Mouse (Mus musculus) monocyte, adult 2 months (primary cell): ENCODE data around the gene 1700016D06Rik.

Experiments used
- DNase-seq, 2 experiments: peaks; one replicate each; pipeline ENCODE4 v3.0.0; 2022; ENCODE audit warnings: low spot score in 2 of 2, low read depth in 1 of 2

The 1700016D06Rik gene

DNA sequence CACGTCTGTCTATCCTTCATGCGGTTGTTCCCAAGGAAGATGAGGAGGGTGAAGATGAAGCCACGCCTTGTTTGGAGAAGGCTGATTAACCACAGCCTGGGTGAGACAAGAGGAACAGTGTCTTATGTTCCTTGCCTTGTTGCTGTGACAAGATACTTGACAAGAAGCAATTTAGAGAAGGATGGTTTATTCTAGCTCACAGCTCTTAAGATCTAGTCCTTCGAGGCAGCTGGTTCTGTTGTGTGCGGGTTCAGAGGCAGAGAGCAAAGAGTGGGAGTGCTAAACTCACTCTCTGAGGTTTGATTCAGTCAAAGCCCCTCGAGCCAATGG, at the start of gene 1700016D06Rik:
TSS of gene 1700016D06Rik (minus strand) at position 31 of the 330 bp plus-strand sequence.
- DNase-seq = no peak

DNA sequence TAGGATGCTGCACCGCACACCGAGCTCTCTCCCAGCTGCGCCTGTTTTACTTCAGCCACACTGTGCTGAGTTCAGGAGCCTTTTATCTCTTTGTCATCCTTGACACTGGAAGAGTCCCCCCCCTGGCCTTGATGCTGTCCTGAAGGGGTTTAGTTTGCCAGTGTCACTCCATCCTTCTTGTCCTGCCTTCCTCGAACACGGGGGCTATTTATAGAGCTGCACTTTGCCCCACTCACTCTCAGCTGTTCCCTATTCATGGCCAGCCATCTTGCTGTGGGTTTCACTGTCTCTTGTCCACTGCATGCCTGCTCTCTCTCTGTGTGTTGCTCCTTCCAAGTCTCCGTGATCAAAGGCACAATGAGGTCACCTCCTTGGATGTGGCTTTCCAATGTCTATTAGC, 48.6 kb upstream of the 1700016D06Rik start:
- no peak for DNase-seq

DNA sequence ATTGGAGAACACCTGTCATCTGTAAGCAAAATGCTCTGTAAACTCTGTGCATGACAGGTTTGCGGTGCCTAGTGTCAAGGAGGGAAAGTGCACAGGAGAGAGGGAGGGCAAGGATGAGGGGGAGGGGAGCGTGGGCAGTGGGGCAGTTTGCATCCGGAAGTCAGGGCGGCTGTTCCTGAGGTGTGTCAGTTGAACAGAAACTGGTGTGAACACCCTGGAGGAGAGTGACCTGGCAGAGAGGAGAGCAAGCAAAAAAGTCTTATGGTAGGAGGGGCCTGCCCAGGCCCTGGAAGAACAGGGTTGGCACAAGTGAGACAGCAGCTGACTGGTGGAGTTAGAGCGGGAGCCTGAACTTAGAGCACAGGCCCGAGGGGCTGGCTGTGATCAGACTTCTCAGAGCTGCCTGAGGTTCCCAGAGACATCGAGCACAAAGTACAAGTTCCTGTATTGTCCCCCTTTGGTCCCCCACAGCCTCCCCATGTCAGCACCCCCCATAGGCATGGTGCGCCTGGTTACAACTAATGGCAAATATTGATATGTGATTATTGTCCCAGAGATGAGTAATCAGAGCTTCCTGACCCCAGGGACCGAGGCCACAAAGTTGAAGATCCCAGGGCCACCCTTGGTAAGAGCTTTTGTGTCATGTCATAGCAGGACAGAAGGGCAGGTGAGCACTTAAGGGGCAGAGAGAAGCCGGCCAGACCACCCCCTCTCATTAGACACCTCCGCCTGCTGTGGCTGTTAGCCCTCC, 46.2 kb upstream of the 1700016D06Rik start:
- no peak for DNase-seq

DNA sequence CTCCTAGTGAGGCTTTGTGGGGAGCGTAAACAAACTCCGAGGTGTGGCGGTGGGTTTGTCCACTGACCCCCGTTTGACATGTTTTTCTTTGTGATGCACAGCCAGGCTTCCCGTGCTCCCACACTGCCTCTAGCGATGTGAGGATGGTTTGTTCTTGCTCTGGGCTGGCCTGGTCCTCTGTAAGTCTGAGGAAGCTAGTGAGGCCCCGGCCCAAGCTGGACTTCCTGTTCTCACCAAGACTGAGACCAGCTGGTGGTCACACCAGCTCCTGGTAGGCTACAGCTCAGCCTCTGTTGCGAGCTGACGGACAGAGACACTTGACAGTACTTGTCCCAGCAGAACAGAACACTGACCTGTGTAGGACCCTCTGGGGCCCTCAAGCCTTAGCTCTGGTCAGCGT, 42.7 kb upstream of the 1700016D06Rik start:
- no peak for DNase-seq

DNA sequence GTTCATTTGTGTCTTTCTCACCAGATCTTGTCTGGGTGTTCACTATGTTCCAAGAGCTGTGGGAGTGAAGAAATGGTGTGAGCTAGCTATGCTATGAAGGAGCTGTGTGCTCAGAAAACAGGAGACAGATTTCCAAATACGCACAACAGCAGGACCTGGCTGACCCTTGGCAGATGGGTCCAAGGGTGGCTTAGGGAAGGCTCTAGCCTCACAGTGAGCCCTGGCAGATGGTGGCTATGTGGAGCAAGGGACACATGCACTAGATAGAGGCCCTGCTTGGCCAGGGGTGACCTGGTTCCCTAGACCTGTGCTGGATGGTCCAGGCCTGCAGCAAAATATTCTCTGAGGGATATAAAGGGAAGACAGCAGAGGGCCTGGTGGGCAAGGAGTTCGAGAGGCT, 40.0 kb upstream of the 1700016D06Rik start:
- DNase-seq = no peak

DNA sequence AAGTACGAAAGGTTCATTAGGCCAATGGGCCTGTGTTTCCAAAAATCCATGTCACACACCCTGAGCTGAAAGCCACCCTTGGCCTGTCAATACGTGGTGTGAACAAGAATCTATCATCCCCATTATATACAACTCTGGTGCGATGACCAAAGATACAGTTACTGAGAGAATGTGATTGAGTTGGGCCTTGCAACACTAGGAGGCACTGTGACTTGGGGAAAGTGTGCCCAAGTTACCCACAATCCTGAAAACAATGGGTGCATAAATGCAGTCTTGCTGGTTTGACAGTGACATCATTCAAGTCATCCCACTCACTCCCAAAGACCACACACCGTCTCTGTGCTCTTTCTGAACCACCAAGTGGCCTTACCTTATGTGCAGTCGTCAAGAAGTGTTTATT, 38.2 kb upstream of the 1700016D06Rik start:
- no peak for DNase-seq

DNA sequence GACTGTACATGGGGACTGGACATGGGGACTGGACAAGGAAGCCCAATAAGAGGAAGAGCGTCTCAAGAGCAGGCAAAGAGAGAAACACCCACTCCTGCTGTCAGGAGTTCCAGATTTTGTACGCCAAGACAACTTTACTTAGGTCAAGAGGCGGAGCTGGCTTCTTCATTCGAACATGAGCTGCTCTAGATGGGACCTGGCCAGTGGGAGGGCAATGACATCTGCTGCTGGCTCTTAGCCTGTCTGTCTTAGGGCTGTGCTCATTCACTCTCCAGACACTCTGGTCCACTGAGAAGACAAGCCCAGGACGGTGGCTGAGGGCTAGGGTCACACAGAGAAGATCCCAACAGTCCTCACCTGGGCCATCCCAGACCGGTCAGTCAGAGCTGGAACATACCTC, 36.2 kb upstream of the 1700016D06Rik start:
- no peak for DNase-seq

DNA sequence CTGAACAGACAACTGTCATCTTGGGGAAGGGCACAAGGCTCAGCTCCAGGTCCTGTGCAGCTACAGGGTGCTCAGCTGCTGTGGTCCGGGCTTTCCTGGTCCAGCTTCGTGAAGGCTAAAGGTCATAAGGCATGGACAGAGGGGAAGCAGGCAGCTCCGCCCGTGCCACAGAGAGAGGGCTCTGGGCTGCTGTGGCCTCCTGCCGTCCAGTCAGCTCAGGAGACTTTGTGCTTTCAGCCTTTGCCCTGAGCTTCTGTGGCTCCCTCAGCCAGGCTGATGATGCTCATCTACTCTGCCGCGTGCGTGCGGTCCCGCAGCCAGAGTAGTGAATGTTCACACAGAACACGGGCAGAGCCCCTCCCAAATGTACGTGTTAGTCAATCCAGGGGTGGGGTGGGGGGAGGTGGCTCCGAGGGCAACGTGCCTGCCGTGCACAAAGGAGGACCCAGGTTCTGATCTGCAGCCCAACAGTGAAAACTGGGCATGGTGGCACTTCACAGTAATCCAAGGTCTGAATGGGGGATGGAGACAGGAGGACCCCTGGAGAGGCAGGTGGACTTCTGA, 34.9 kb upstream of the 1700016D06Rik start:
- no peak for DNase-seq

DNA sequence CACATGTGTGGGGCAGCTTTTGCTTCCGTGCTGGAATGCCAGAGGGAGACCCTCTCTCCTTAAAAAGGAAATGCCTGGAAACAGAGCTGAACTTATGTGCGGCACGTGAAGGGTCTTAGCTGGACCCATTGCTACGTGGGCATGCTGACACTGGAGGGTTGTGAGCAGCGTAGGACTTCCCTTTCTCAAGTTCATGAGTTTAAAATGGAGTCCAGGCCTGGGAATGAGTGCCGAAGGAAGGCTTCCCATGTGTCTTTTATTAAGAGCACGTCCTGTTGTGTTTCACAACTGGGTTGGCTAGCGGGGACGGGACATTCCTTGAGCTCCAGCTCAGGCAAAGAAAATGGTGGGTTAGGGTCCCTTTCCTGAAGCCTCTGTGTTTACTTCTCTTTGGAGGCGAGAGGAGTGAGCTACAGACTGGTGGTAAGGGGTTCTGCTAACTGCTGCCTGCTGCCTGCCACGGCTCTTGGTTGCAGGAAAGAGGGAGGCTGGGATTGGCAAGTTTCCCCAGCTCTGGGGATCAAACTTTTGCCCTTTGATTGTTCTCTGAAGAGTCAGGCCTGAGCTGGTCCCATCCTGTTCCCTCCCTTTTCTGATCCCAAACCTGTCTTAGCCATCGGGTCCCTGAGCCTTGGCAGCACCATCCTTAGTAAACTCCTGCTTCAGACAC, 29.5 kb upstream of the 1700016D06Rik start:
- DNase-seq = no peak

DNA sequence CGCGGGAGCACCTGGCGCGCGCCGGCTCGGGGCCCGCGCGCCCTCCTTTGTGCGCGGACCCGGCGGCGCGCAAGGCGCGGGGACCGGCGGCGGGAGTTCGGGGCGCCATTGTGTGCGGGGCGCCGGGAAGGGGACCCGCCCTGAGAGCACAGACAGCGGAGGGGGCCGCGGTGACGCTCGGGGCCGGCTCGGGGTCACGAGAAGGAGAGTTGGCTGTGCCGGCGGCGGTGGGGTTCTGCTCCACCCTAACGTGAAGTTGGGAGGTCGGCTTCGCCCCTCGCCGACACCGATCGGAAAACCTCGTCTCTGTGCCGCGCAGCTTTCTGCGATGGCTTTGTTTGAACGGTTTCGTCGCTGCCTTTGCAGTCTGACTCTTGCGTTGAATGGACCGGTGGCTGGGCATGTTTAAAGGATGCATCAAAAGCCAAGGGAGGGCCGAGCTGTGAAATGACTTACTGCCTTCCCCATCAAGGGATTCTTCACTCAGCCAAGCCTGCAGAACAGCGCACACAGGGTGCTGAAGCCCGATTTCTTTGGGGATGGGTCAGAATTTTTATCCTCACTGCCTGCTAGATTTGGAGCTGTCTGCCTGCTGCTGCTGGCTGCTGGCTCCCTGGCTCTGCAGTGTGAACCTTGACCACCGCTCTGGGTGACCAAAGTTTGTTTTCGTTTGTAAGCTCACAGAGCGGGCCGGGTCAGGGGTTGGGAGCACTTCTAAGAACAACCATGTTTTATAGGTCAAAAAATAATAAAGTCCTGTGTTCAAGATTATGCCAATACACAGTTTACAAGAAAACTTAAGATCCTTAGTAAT, 27.8 kb upstream of the 1700016D06Rik start:
- DNase-seq = no peak

DNA sequence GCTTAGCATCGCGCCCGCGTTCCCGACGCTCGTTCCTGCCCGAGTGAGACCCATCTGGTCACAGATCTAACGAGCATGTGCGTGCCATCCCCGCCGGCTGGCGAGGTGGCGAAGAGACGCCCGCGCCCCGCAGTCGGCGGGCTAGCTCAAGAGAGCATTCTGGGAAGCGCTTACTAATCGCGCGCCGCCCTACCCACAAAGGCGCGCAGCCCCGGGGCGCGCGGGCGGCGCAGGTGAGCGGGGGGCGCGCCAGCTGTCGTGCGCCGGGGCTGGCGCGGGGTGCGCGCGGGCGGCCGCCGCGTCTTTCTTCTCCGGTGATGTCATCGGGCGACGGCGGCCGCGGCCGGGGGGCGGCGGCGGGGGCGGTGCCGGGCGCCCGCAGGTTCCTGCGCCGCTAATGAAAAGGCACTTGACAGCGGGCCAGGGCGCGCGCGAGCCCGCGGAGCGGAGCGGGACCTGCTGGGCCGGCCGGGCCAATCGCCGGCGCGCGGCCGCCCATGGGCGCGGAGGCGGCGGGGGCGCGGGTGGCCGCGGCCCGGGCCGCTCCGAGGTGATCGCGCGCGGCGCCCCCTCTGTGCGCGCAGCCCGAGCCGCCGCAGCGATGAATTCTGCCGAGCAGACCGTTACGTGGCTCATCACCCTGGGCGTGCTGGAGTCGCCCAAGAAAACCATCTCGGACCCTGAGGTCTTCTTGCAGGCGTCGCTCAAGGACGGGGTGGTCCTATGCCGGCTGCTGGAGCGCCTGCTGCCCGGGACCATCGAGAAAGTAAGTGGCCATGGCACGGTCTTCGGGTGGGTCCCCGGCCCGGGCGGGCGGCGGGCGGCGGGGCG, 27.0 kb upstream of the 1700016D06Rik start, which contains the start of gene Arhgef7:
TSS of gene Arhgef7 (plus strand) at position 71 of the 831 bp plus-strand sequence.
- no peak for DNase-seq

DNA sequence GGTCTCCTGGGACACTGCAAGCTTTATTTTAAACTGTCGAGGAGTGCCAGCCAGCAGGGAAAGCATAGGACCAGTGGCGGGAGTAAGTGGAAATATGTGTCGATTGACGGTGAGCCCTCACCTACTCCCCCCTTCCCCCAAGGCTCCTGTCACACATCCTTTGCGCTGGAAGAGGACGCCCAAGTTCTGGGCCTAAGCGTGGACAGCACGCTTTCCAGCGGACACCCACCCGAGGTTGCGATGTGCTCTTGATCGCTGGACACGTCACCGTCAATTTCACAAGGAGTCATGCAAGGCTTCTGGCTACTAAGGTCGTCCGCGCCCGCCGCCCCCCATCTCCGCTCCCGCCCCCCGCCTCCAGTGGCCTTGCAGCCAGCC, 26.4 kb upstream of the 1700016D06Rik start:
- DNase-seq = no peak

DNA sequence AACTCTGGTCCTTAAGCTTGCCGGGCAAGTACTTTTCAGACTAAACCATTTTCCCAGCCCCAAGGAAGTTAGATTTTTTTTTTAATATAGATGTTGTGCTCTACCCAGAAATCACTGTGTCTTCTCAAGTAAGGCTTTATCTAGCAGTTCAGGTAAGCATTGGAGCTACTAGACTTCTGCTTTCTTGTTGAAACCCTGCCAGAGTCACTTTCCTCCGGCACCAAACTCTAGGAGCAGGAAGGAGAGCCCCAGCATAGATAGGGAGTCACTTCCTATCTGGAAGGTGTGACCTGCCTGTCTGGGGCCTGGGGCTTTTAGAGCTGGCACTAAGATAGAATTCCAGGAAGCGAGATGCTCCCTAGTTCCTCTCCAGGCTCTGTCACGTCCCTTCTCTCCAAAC, 16.3 kb upstream of the 1700016D06Rik start:
- no peak for DNase-seq

DNA sequence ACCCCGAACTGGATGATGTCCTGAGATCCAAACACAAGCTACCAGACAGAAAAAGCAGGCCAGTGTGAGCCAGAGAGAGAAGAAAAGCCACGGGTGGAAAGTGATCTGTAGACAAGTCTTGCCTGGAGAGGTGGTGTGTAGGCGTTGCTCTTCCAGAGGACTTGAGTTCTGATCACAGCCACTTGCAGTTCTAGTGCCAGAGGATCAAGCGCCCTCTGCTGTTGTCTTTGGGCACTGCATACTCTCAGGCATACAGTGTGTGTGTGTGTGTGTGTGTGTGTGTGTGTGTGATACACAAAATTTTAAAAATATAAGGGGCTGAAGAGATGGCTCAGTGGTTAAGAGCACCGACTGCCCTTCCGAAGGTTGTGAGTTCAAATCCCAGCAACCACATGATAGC, 11.4 kb upstream of the 1700016D06Rik start:
- no peak for DNase-seq

DNA sequence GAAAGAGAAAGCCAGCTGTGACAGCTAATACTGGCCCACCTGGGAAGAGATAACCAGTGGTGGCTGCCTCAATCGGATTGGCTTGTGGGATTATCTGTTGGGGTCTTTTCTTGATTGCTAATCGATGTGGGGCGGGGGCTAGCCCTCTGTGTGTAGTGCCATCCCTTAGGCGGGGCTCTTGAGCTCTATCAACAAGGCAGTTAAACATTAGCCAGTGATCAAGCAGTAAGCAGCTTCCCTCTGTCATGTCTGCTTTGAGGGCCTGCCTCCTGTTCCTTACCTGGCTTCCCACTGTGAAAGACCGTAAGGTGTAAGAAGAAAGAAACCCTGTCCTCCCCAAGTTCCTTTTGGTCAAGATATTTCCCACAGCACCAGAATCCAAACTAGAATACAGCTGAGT, 9.6 kb upstream of the 1700016D06Rik start:
- DNase-seq = no peak

DNA sequence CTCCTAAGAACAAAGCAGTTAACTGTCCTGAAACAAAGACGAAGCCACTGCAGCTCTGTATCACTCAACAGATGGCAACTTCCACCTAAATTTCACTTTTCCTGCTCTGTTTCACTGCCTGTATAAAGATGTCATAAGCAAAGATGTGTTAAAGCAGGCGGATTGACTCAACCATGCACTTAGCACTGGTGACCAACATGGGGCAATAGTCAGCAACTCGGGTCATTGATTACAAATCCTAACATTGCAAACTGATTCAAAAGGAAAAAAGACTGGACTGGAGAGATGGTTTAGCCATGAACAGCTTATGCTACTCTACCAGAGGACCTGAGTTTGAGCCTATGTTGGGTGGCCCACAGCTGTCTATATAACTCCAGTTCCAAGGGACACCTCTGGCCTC, 8.7 kb upstream of the 1700016D06Rik start:
- DNase-seq = no peak

DNA sequence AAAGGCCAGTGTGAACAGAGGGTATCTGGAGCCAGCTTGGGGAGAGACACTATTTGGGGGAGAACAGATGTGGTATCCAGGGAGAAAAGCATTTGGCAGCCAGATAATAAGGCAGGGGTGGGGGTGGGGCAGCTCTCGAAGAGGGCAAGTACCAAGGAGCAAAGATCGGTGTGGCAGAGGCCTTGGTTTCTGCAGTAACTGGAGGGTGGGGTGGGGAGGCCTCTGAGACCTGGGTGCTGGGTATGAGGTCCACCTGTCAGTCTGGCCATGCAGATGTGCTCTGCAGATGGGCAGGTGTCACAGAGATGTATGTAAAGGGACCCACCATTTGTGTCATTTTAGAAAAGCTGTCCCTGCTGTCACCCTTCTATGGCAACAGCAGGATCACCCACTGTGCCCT, 8.0 kb upstream of the 1700016D06Rik start:
- DNase-seq = no peak

DNA sequence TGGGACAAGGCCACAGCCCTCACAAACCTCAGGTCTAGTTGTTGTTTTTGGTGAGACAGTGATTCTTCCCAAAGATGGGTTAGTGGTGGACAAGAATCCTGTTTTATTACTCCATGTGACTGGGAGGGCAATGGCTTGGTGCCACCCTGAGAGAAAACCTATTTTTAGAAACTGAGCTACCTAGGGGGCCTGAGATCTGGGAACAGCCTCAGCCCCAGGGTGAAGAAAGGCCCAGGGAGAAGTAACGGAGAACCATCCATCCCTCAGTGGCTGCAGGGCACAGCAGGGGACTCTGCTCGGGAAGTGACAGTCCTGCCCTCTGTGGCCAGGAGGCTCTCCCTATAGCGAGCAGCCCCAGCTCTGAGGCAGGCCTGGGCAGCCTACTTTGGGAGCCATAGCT, 6.8 kb upstream of the 1700016D06Rik start:
- no peak for DNase-seq

DNA sequence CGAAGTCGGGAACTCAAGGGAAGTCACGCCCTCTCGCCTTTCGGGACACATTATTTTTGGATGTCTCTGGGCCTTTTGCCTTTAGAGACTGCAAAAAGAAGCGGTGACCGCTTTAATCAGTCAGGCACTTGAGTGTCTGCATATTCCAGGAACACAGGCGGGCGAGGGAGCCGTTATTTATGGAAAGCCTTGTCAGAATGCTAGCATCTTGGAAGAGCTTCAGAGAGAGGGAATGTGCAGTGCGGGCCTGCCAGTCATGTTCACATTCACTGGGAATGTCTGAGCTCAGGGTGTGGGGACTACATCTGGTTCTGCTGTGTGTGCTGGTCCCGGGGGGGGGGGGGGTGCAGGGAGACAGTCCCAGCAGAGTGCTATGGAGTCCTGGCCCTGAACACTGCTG, 5.0 kb upstream of the 1700016D06Rik start:
- DNase-seq = no peak

DNA sequence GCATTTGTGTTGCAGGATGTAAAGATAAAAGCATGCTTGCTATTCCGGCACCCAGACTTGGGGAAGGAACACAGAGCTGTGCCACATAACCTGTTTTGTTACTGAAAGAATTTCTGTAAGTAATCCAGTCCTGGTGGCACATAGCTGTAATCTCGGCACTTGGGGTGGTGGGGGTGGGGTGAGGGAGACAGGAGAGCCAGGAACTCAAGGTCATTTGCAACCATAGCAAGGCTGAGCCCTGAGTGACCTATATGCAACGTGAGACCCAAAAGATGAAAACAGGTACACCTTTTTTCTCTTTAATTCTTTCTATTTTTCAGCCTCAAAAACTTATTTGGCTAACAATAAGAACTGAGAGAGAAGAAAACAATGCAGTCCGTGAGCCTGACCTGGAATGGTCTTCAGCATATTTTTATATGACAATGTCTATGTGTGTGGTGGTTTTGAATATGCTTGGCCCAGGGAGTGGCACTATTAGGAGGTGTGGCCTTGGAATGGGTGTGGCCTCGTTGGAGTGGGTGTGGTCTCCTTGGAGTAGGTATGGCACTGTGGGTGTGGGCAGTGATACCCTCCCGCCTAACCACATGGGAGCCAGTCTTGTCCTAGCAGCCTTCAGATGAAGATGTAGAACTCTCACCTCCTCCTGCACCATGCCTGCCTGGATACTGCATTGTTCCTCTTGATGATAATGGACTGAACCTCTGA, 4.0 kb upstream of the 1700016D06Rik start:
- no peak for DNase-seq
